Mouse (Mus musculus) C2C12 (cell line): ENCODE results near the gene Acy3.

ENCODE experiments used
- CEBPB ChIP-seq: IDR thresholded peaks from one replicate; pipeline ENCODE4 v1.6.1; 2011; ENCODE audit warnings: low read depth, mild to moderate bottlenecking, control low read depth, moderate library complexity
- CTCF ChIP-seq: IDR thresholded peaks from one replicate; pipeline ENCODE4 v1.5.1; 2011; ENCODE audit not compliant: control insufficient read depth, insufficient read depth, insufficient read length
- FOSL1 ChIP-seq: IDR thresholded peaks from one replicate; pipeline ENCODE4 v1.8.0; 2011; ENCODE audit warnings: mild to moderate bottlenecking, low read length; ENCODE audit not compliant: poor library complexity, insufficient read depth, severe bottlenecking
- MAX ChIP-seq: IDR thresholded peaks from one replicate; pipeline ENCODE4 v1.6.1; 2011; ENCODE audit warnings: mild to moderate bottlenecking, control low read depth
- MYOD1 ChIP-seq: IDR thresholded peaks from one replicate; pipeline ENCODE4 v1.6.1; 2011; ENCODE audit warnings: low read depth; ENCODE audit not compliant: control insufficient read depth, insufficient read length
- USF1 ChIP-seq: IDR thresholded peaks from one replicate; pipeline ENCODE4 v1.6.1; 2011; ENCODE audit warnings: low read depth, mild to moderate bottlenecking, control low read depth, moderate library complexity

GRCm38 (mm10) chr19:3994932-3995331 lies 8.6 kb downstream of the Acy3 start:
- TF ChIP-seq CTCF (no peak), FOSL1 (no peak), MAX (no peak), CEBPB (no peak), USF1 (no peak), MYOD1 (no peak)
